ENCODE assay signal across 32 mouse cellular contexts in the genomic region with DNA sequence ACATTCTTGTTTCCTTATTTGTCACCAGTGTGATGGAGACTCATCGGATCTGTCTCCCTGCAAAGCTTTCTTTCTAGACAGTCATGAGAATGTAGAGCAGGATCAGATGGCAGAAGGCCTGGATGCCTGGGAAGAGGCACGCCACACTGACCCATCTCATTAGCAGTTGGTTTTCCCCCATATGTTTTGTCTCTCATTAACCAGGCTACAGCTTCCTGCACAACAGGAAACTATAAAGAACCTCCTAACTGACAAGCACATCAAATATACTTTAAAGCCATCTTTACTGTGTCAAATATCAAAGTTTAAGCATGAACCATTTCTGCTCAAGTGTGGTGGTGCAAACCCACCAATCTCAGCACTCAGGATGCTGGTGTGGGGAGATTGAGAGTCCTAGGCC. TPM values are rescaled to one million over a fixed set of nuclear protein-coding genes. Genes with fewer than 3 reads are reported as not detected.
A peak's percentile ranks its signal among the peaks of the same experiment; 100 is the strongest.
DNase-seq lines count a peak whose midpoint lies in the region; ATAC-seq and TF ChIP-seq lines count a peak whose summit lies in the region.
"Had no signal": no experiment of that assay in that cellular context is flagged by ENCODE, and none has a peak within 500 bp of the region (broad histone marks: within the 10 kb centered on the region; RNA-seq: fewer than 3 reads in every experiment).

No protein-coding gene starts in this region.

- no peaks in the 10 kb centered on the region for H3K27me3 ChIP-seq in kidney, postnatal 0 days (ENCODE audit: insufficient read depth, low read length)
- H3K27me3 ChIP-seq in liver, embryonic 15.5 days: peaks cover 19% of the 10 kb centered on the region
- H3K27me3 ChIP-seq: embryonic facial prominence, embryonic 13.5 days; heart, embryonic 12.5 days; limb, embryonic 15.5 days; lung, embryonic 15.5 days; neural tube, embryonic 13.5 days; stomach, embryonic 15.5 days had no signal

- no peak overlapping the region for H3K4me3 ChIP-seq in kidney, postnatal 0 days (replicated peaks; ENCODE audit: low read depth, low read length)
- no peak overlapping the region for H3K4me3 ChIP-seq in liver, embryonic 15.5 days (replicated peaks)
- H3K4me3 ChIP-seq: embryonic facial prominence, embryonic 13.5 days; forebrain, embryonic 13.5 days; heart, embryonic 12.5 days; hindbrain, embryonic 13.5 days; limb, embryonic 10.5 days; limb, embryonic 15.5 days; lung, embryonic 15.5 days; midbrain, embryonic 10.5 days; myocyte; neural tube, embryonic 13.5 days; stomach, embryonic 15.5 days had no signal

- no peak for TF ChIP-seq CTCF in kidney, postnatal 0 days (IDR thresholded peaks at IDR 0.05; ENCODE audit: low read depth)

- intact Hi-C loops in gastrocnemius, postnatal 36 days (cut with DNase I): loop anchor here (5.0 kb wide), 1 partner anchor 48 kb away; a partner anchor contains a TSS

- DNase-seq in kidney, postnatal 0 days (ENCODE audit: low spot score): peak; percentile 66
- DNase-seq in kidney, adult 9 months: no peak
- DNase-seq in CD4-positive, CD25-positive, alpha-beta regulatory T cell, adult 2 months (ENCODE audit: low read depth, low spot score): peak; percentile 40
- DNase-seq in layer of hippocampus, adult 18-20 months (ENCODE audit: low spot score in 2 of 2): no peak
- DNase-seq in adrenal gland, postnatal 4 days (ENCODE audit: low spot score in 2 of 2): no peak
- DNase-seq in gastrocnemius, postnatal 36 days: no peak
- DNase-seq: adrenal gland, postnatal 10 days; cerebellum, adult 11 months; cerebellum, adult 9-10 months; gastrocnemius, postnatal 25 days; heart, adult 18-20 months; heart, postnatal 4 days; kidney, adult 11 months; layer of hippocampus, adult 9-11 months had no signal

- no peak for ATAC-seq in kidney, postnatal 0 days (replicated peaks; ENCODE audit: low FRiP score, low read depth)
- peak; percentile 36 for ATAC-seq in activated CD4-positive, CD25-positive, alpha-beta regulatory T cell, adult 4 months
- ATAC-seq in liver, embryonic 15.5 days (ENCODE audit: insufficient read depth): no peak
- ATAC-seq: forebrain, embryonic 13.5 days had no signal

- no peak overlapping the region for H3K9ac ChIP-seq in kidney, postnatal 0 days (ENCODE audit: low read depth, low read length)
- no peak overlapping the region for H3K9ac ChIP-seq in liver, embryonic 15.5 days
- H3K9ac ChIP-seq: embryonic facial prominence, embryonic 13.5 days; forebrain, embryonic 13.5 days; heart, embryonic 12.5 days; hindbrain, embryonic 13.5 days; limb, embryonic 15.5 days; lung, embryonic 15.5 days; neural tube, embryonic 13.5 days; stomach, embryonic 15.5 days had no signal

- H3K36me3 ChIP-seq in kidney, postnatal 0 days (ENCODE audit: insufficient read depth, low read length): no peaks in the 10 kb centered on the region
- no peaks in the 10 kb centered on the region for H3K36me3 ChIP-seq in liver, embryonic 15.5 days (replicated peaks)
- H3K36me3 ChIP-seq: embryonic facial prominence, embryonic 13.5 days; heart, embryonic 12.5 days; hindbrain, embryonic 13.5 days; limb, embryonic 10.5 days; limb, embryonic 15.5 days; lung, embryonic 15.5 days; midbrain, embryonic 10.5 days; neural tube, embryonic 13.5 days; stomach, embryonic 15.5 days had no signal

- no peak overlapping the region for H3K27ac ChIP-seq in kidney, postnatal 0 days
- H3K27ac ChIP-seq in liver, embryonic 15.5 days (replicated peaks): peak overlapping the region; percentile 85
- H3K27ac ChIP-seq: embryonic facial prominence, embryonic 13.5 days; forebrain, embryonic 13.5 days; hindbrain, embryonic 13.5 days; limb, embryonic 10.5 days; limb, embryonic 15.5 days; lung, embryonic 15.5 days; midbrain, embryonic 10.5 days; neural tube, embryonic 13.5 days; stomach, embryonic 15.5 days had no signal

- H3K9me3 ChIP-seq in kidney, postnatal 0 days (replicated peaks; ENCODE audit: low read length): no peaks in the 10 kb centered on the region
- H3K9me3 ChIP-seq in liver, embryonic 15.5 days (replicated peaks): no peaks in the 10 kb centered on the region
- H3K9me3 ChIP-seq: embryonic facial prominence, embryonic 13.5 days; forebrain, embryonic 13.5 days; heart, embryonic 12.5 days; hindbrain, embryonic 13.5 days; limb, embryonic 10.5 days; limb, embryonic 15.5 days; lung, embryonic 15.5 days; midbrain, embryonic 10.5 days; neural tube, embryonic 13.5 days; stomach, embryonic 15.5 days had no signal

- no peak overlapping the region for H3K4me2 ChIP-seq in kidney, postnatal 0 days (ENCODE audit: low read length)
- H3K4me2 ChIP-seq in liver, embryonic 15.5 days: no peak overlapping the region
- H3K4me2 ChIP-seq: embryonic facial prominence, embryonic 13.5 days; forebrain, embryonic 13.5 days; heart, embryonic 12.5 days; hindbrain, embryonic 13.5 days; limb, embryonic 15.5 days; lung, embryonic 15.5 days; neural tube, embryonic 13.5 days; stomach, embryonic 15.5 days had no signal

- WGBS in kidney, postnatal 0 days: 42% methylated on average over 2 of the region's 2 CpGs
- WGBS in liver, embryonic 15.5 days (ENCODE audit: insufficient replicate concordance): 68% methylated on average over 2 of the region's 2 CpGs

- H3K4me1 ChIP-seq in kidney, postnatal 0 days (replicated peaks; ENCODE audit: insufficient read depth, low read length): peaks cover 6% of the 10 kb centered on the region; the same call in 1 of the 2 replicates
- H3K4me1 ChIP-seq in liver, embryonic 15.5 days (replicated peaks): peaks cover 83% of the 10 kb centered on the region
- H3K4me1 ChIP-seq: stomach, embryonic 15.5 days had no signal

RNA-seq across cellular contexts. Expression of a gene that starts 3.6 kb away (rescaled TPM):
- not detected in 2 replicates for polyA plus RNA-seq in kidney, postnatal 0 days (2015; fragmentation: Nextera tagmentation; extraction: Ambion mirVana)
- polyA plus RNA-seq in activated CD4-positive, CD25-positive, alpha-beta regulatory T cell, adult 4 months (2017; shearing (Covaris generic)): not detected
- not detected in 2 replicates for polyA plus RNA-seq in liver, embryonic 15.5 days (2015; fragmentation: Nextera tagmentation; extraction: Ambion mirVana)
- total RNA-seq in layer of hippocampus, adult 18-20 months (2021): 1 to 10 TPM in 1 of 2 experiments, under 1 TPM in 1; 0.30 to 2.5 TPM
- 1 to 10 TPM; 1.7 to 3.2 TPM for total RNA-seq in adrenal gland, postnatal 4 days (2021)
- under 1 TPM in 1 of 2 experiments, not detected in 1; 0.74 TPM for total RNA-seq in gastrocnemius, postnatal 36 days (2021)
- total RNA-seq: megakaryocyte progenitor cell, adult 5-6 weeks; midbrain, postnatal 0 days had no signal
- polyA plus RNA-seq: embryonic facial prominence, embryonic 13.5 days; forebrain, embryonic 13.5 days; heart, embryonic 12.5 days; heart, postnatal 0 days; hindbrain, embryonic 13.5 days; kidney, embryonic 16.5 days; large intestine, adult 2 months; limb, embryonic 10.5 days; limb, embryonic 15.5 days; lung, embryonic 15.5 days; midbrain, embryonic 10.5 days; midbrain, postnatal 0 days; myocyte; neural tube, embryonic 13.5 days; stomach, embryonic 15.5 days had no signal

RNA-seq across cellular contexts. Expression of a gene that starts 8.7 kb away (rescaled TPM):
- 22.0 and 24.2 TPM in 2 replicates for polyA plus RNA-seq in kidney, postnatal 0 days (2015; fragmentation: Nextera tagmentation; extraction: Ambion mirVana)
- polyA plus RNA-seq in activated CD4-positive, CD25-positive, alpha-beta regulatory T cell, adult 4 months (2017; shearing (Covaris generic)): 10 to 100 TPM; 17.9 to 20.7 TPM
- polyA plus RNA-seq in liver, embryonic 15.5 days (2015; fragmentation: Nextera tagmentation; extraction: Ambion mirVana): 5.5 and 5.8 TPM in 2 replicates
- total RNA-seq in layer of hippocampus, adult 18-20 months (2021): 10 to 100 TPM; 52.7 to 54.4 TPM
- 10 to 100 TPM; 33.5 to 35.8 TPM for total RNA-seq in adrenal gland, postnatal 4 days (2021)
- total RNA-seq in gastrocnemius, postnatal 36 days (2021): 10 to 100 TPM; 13.4 to 17.3 TPM

RNA-seq across cellular contexts. Expression of a gene that starts 48.5 kb away (rescaled TPM):
- 17.3 and 17.9 TPM in 2 replicates for polyA plus RNA-seq in kidney, postnatal 0 days (2015; fragmentation: Nextera tagmentation; extraction: Ambion mirVana)
- polyA plus RNA-seq in activated CD4-positive, CD25-positive, alpha-beta regulatory T cell, adult 4 months (2017; shearing (Covaris generic)): 100 to 1,000 TPM; 206 to 224 TPM
- 8.3 and 10.2 TPM in 2 replicates for polyA plus RNA-seq in liver, embryonic 15.5 days (2015; fragmentation: Nextera tagmentation; extraction: Ambion mirVana)
- total RNA-seq in layer of hippocampus, adult 18-20 months (2021): 10 to 100 TPM; 44.9 to 58.8 TPM
- 10 to 100 TPM; 62.5 to 77.9 TPM for total RNA-seq in adrenal gland, postnatal 4 days (2021)
- total RNA-seq in gastrocnemius, postnatal 36 days (2021): 10 to 100 TPM; 47.0 to 47.1 TPM

Comparison
In these comparisons a context has a peak if more than half of its experiments do, and no peak if none do; other contexts are left out.
1. DNase-seq: peak in kidney, postnatal 0 days (single experiment) and CD4-positive, CD25-positive, alpha-beta regulatory T cell, adult 2 months (single experiment); none in kidney, adult 9 months (single experiment), layer of hippocampus, adult 18-20 months (0 of 2), adrenal gland, postnatal 4 days (0 of 2) and gastrocnemius, postnatal 36 days (0 of 2).